Comparison of ENCODE assay signal across 14 mouse cellular contexts in the genomic region with DNA sequence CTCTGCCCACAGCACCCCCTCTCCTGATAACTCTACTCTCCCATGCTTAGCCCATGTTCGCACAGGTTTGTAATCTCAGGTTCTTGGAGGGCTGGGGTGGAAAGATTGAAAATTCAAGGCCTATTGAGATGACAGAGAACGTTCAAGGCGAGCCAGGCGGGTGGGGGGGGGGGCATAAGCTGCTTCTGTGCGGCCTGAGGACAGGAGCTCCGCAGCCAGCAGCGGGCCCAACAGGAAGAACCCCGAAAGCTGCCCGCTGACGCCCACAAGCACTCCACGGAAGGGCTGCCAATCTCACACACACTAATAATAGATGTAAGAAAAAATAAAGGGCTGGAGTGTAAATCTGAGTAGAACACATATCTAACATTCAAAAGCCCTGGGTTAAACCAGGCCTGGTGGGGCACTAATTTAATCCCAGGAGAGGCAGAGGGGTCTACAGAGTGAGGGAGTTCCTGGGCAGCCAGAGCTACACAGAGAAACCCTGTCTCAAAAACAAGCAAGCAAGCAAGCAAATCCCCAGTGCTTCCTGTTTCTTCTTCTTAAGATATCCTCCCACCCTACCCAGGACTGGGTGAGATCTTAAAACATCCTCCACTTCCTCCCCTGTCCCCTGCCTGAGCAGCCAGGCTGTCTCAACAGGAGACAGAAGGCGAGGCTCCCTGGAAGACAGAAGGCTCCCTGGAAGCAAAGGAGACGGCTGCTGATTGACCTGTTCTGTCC. TPM values are rescaled to one million over a fixed set of nuclear protein-coding genes. Genes with fewer than 3 reads are reported as not detected.
DNase-seq lines count a peak whose midpoint lies in the region; ATAC-seq lines count a peak whose summit lies in the region.
"Had no signal": no experiment of that assay in that cellular context is flagged by ENCODE, and none has a peak within 500 bp of the region (broad histone marks: within the 10 kb centered on the region; RNA-seq: fewer than 3 reads in every experiment).

No protein-coding gene starts in this region.

- H3K4me2 ChIP-seq in embryonic facial prominence, embryonic 13.5 days, result no peak overlapping the region
- H3K4me2 ChIP-seq in hindbrain, embryonic 12.5 days (replicated peaks), result no peak overlapping the region
- H3K4me2 ChIP-seq: forebrain, embryonic 13.5 days had no signal

- peaks cover 16% of the 10 kb centered on the region for H3K36me3 ChIP-seq in embryonic facial prominence, embryonic 13.5 days
- peaks cover 18% of the 10 kb centered on the region for H3K36me3 ChIP-seq in embryonic facial prominence, embryonic 10.5 days (replicated peaks)
- H3K36me3 ChIP-seq in megakaryocyte, embryonic 14.5 days (replicated peaks; ENCODE audit: low read length), result peaks cover 20% of the 10 kb centered on the region
- H3K36me3 ChIP-seq in hindbrain, embryonic 12.5 days, result peaks cover 5% of the 10 kb centered on the region; the same call in 1 of the 2 replicates

- no peak overlapping the region for H3K4me3 ChIP-seq in embryonic facial prominence, embryonic 13.5 days
- H3K4me3 ChIP-seq in embryonic facial prominence, embryonic 10.5 days, result no peak overlapping the region
- peak overlapping the region; percentile 80 for H3K4me3 ChIP-seq in megakaryocyte, embryonic 14.5 days (replicated peaks)
- H3K4me3 ChIP-seq in hindbrain, embryonic 12.5 days, result no peak overlapping the region
- H3K4me3 ChIP-seq: forebrain, embryonic 13.5 days had no signal

- 58% methylated on average over 13 of the region's 13 CpGs for WGBS in embryonic facial prominence, embryonic 13.5 days
- 67% methylated on average over 13 of the region's 13 CpGs for WGBS in embryonic facial prominence, embryonic 10.5 days
- 65% methylated on average over 13 of the region's 13 CpGs for WGBS in hindbrain, embryonic 12.5 days

- no peak for DNase-seq in embryonic facial prominence, embryonic 10.5 days (ENCODE audit: low spot score)
- DNase-seq in layer of hippocampus, adult 9-11 months, result peak; percentile 53
- DNase-seq in layer of hippocampus, postnatal 36 days, result no peak
- peak; percentile 66 for DNase-seq in brain, adult 2 months (ENCODE audit: low read depth, low spot score)
- no peak for DNase-seq in ovary, postnatal 36 days (ENCODE audit: low spot score)
- DNase-seq: embryo, embryonic 11 days had no signal

- H3K9ac ChIP-seq in embryonic facial prominence, embryonic 13.5 days, result 0 out of 2 replicates have a peak overlapping the region, but pooled peaks have one; percentile 21
- H3K9ac ChIP-seq in hindbrain, embryonic 12.5 days, result no peak overlapping the region; the same call in 1 of the 2 replicates
- H3K9ac ChIP-seq: forebrain, embryonic 13.5 days had no signal

- ATAC-seq in embryonic facial prominence, embryonic 13.5 days (ENCODE audit: insufficient number of reproducible peaks, insufficient read depth, low FRiP score, low TSS enrichment, low read depth), result no peak
- ATAC-seq in hindbrain, embryonic 12.5 days (ENCODE audit: low FRiP score), result no peak
- ATAC-seq: forebrain, embryonic 13.5 days; Patski had no signal

- H3K4me1 ChIP-seq in embryonic facial prominence, embryonic 13.5 days, result peaks cover 26% of the 10 kb centered on the region
- peaks cover 36% of the 10 kb centered on the region for H3K4me1 ChIP-seq in embryonic facial prominence, embryonic 10.5 days
- peaks cover 73% of the 10 kb centered on the region for H3K4me1 ChIP-seq in megakaryocyte, embryonic 14.5 days
- H3K4me1 ChIP-seq in hindbrain, embryonic 12.5 days, result peaks cover 24% of the 10 kb centered on the region

- H3K9me3 ChIP-seq in embryonic facial prominence, embryonic 13.5 days, result no peaks in the 10 kb centered on the region
- no peaks in the 10 kb centered on the region for H3K9me3 ChIP-seq in embryonic facial prominence, embryonic 10.5 days
- H3K9me3 ChIP-seq in megakaryocyte, embryonic 14.5 days, result no peaks in the 10 kb centered on the region
- H3K9me3 ChIP-seq in hindbrain, embryonic 12.5 days (replicated peaks), result no peaks in the 10 kb centered on the region
- H3K9me3 ChIP-seq: forebrain, embryonic 13.5 days had no signal

- peaks cover 12% of the 10 kb centered on the region for H3K27me3 ChIP-seq in embryonic facial prominence, embryonic 13.5 days
- peaks cover 42% of the 10 kb centered on the region for H3K27me3 ChIP-seq in embryonic facial prominence, embryonic 10.5 days (replicated peaks; ENCODE audit: low read depth, poor library complexity, severe bottlenecking)
- H3K27me3 ChIP-seq in megakaryocyte, embryonic 14.5 days (replicated peaks), result peaks cover 32% of the 10 kb centered on the region
- peaks cover 20% of the 10 kb centered on the region for H3K27me3 ChIP-seq in hindbrain, embryonic 12.5 days
- H3K27me3 ChIP-seq: Patski had no signal

- H3K27ac ChIP-seq in embryonic facial prominence, embryonic 13.5 days, result no peak overlapping the region
- H3K27ac ChIP-seq in embryonic facial prominence, embryonic 10.5 days (replicated peaks), result no peak overlapping the region
- no peak overlapping the region for H3K27ac ChIP-seq in hindbrain, embryonic 12.5 days
- H3K27ac ChIP-seq: forebrain, embryonic 13.5 days had no signal

RNA-seq across cellular contexts. Expression of a gene that starts 2.3 kb away (rescaled TPM):
- 34.1 and 37.3 TPM in 2 replicates for polyA plus RNA-seq in embryonic facial prominence, embryonic 13.5 days (2015; fragmentation: Nextera tagmentation; extraction: Ambion mirVana)
- 58.1 and 58.2 TPM in 2 replicates for polyA plus RNA-seq in embryonic facial prominence, embryonic 10.5 days (2016; fragmentation: Nextera tagmentation; extraction: Ambion mirVana)
- total RNA-seq in layer of hippocampus, postnatal 36 days (2021), result 1 to 10 TPM; 5.5 to 7.1 TPM
- polyA plus RNA-seq in megakaryocyte, embryonic 14.5 days (2012; ENCODE audit: insufficient read depth, low replicate concordance), result 22.1 and 24.3 TPM in 2 replicates
- polyA plus RNA-seq in hindbrain, embryonic 12.5 days (2016; fragmentation: Nextera tagmentation; extraction: Ambion mirVana), result 30.5 and 31.2 TPM in 2 replicates

RNA-seq across cellular contexts. Expression of a gene that starts 10.3 kb away (rescaled TPM):
- polyA plus RNA-seq in embryonic facial prominence, embryonic 13.5 days (2015; fragmentation: Nextera tagmentation; extraction: Ambion mirVana), result 11.1 and 11.5 TPM in 2 replicates
- polyA plus RNA-seq in embryonic facial prominence, embryonic 10.5 days (2016; fragmentation: Nextera tagmentation; extraction: Ambion mirVana), result 2.8 and 3.3 TPM in 2 replicates
- under 1 TPM; 0.32 to 0.83 TPM for total RNA-seq in layer of hippocampus, postnatal 36 days (2021)
- 0.09 and 2.0 TPM in 2 replicates for polyA plus RNA-seq in megakaryocyte, embryonic 14.5 days (2012; ENCODE audit: insufficient read depth, low replicate concordance)
- polyA plus RNA-seq in hindbrain, embryonic 12.5 days (2016; fragmentation: Nextera tagmentation; extraction: Ambion mirVana), result 2.1 and 2.8 TPM in 2 replicates

RNA-seq across cellular contexts. Expression of a gene that starts 10.4 kb away (rescaled TPM):
- not detected in 2 replicates for polyA plus RNA-seq in embryonic facial prominence, embryonic 13.5 days (2015; fragmentation: Nextera tagmentation; extraction: Ambion mirVana)
- not detected in 2 replicates for polyA plus RNA-seq in embryonic facial prominence, embryonic 10.5 days (2016; fragmentation: Nextera tagmentation; extraction: Ambion mirVana)
- total RNA-seq in layer of hippocampus, postnatal 36 days (2021), result not detected
- polyA plus RNA-seq in megakaryocyte, embryonic 14.5 days (2012; ENCODE audit: insufficient read depth, low replicate concordance), result 8.5 and 73.0 TPM in 2 replicates
- not detected in 2 replicates for polyA plus RNA-seq in hindbrain, embryonic 12.5 days (2016; fragmentation: Nextera tagmentation; extraction: Ambion mirVana)
- total RNA-seq: heart, postnatal 10 days had no signal
- polyA plus RNA-seq: brain, embryonic 14.5 days; forebrain, embryonic 13.5 days; small intestine, adult 2 months had no signal

RNA-seq across cellular contexts. Expression of a gene that starts 11.9 kb away (rescaled TPM):
- 788 and 789 TPM in 2 replicates for polyA plus RNA-seq in embryonic facial prominence, embryonic 13.5 days (2015; fragmentation: Nextera tagmentation; extraction: Ambion mirVana)
- 1,000 and 1,025 TPM in 2 replicates for polyA plus RNA-seq in embryonic facial prominence, embryonic 10.5 days (2016; fragmentation: Nextera tagmentation; extraction: Ambion mirVana)
- 100 to 1,000 TPM; 255 to 265 TPM for total RNA-seq in layer of hippocampus, postnatal 36 days (2021)
- polyA plus RNA-seq in megakaryocyte, embryonic 14.5 days (2012; ENCODE audit: insufficient read depth, low replicate concordance), result 268 and 792 TPM in 2 replicates
- 662 and 684 TPM in 2 replicates for polyA plus RNA-seq in hindbrain, embryonic 12.5 days (2016; fragmentation: Nextera tagmentation; extraction: Ambion mirVana)

RNA-seq across cellular contexts. Expression of a gene that starts 12.7 kb away (rescaled TPM):
- 1.8 and 3.1 TPM in 2 replicates for polyA plus RNA-seq in embryonic facial prominence, embryonic 13.5 days (2015; fragmentation: Nextera tagmentation; extraction: Ambion mirVana)
- polyA plus RNA-seq in embryonic facial prominence, embryonic 10.5 days (2016; fragmentation: Nextera tagmentation; extraction: Ambion mirVana), result 0.57 and 1.4 TPM in 2 replicates
- total RNA-seq in layer of hippocampus, postnatal 36 days (2021), result 1 to 10 TPM in 1 of 2 experiments, under 1 TPM in 1; 0.56 to 1.3 TPM
- 24.1 and 31.5 TPM in 2 replicates for polyA plus RNA-seq in megakaryocyte, embryonic 14.5 days (2012; ENCODE audit: insufficient read depth, low replicate concordance)
- polyA plus RNA-seq in hindbrain, embryonic 12.5 days (2016; fragmentation: Nextera tagmentation; extraction: Ambion mirVana), result 0.58 and 1.0 TPM in 2 replicates

Comparison
In these comparisons a context has a peak if more than half of its experiments do, and no peak if none do; other contexts are left out.
1. DNase-seq: peak in layer of hippocampus, adult 9-11 months (single experiment) and brain, adult 2 months (single experiment); none in embryonic facial prominence, embryonic 10.5 days (single experiment), layer of hippocampus, postnatal 36 days (0 of 2) and ovary, postnatal 36 days (single experiment).